Mouse (Mus musculus): ENCODE results near the gene Sirpa.

Sirpa gene

GRCm38 (mm10) chr2:129606269-129606668, 13.6 kb downstream of the Sirpa start:
- DNase-seq (ENCODE audit: low spot score in 2 of 2), result peak in 1 of 2 experiments; percentile 60

GRCm38 (mm10) chr2:129606899-129607298, 14.3 kb downstream of the Sirpa start:
- DNase-seq (ENCODE audit: low spot score in 2 of 2), result no peak

GRCm38 (mm10) chr2:129613971-129614370, 21.3 kb downstream of the Sirpa start:
- DNase-seq (ENCODE audit: low spot score in 2 of 2), result no peak

- no peak for DNase-seq (ENCODE audit: low spot score in 2 of 2)
These were observed 22.0 kb downstream of the Sirpa start for GRCm38 (mm10) chr2:129614482-129615185.

GRCm38 (mm10) chr2:129620148-129620547, 27.5 kb downstream of the Sirpa start:
- DNase-seq (ENCODE audit: low spot score in 2 of 2), result no peak

- DNase-seq (ENCODE audit: low spot score in 2 of 2), result no peak
These were observed 28.2 kb downstream of the Sirpa start for GRCm38 (mm10) chr2:129620881-129621280.

- DNase-seq (ENCODE audit: low spot score in 2 of 2), result no peak
These were observed 29.2 kb downstream of the Sirpa start for GRCm38 (mm10) chr2:129621654-129622490.

- DNase-seq (ENCODE audit: low spot score in 2 of 2), result no peak
These were observed 30.3 kb downstream of the Sirpa start for GRCm38 (mm10) chr2:129622918-129623317.

GRCm38 (mm10) chr2:129623771-129624170, 31.1 kb downstream of the Sirpa start:
- no peak for DNase-seq (ENCODE audit: low spot score in 2 of 2)

- DNase-seq (ENCODE audit: low spot score in 2 of 2), result no peak
These were observed 31.7 kb downstream of the Sirpa start for GRCm38 (mm10) chr2:129624246-129624918.

GRCm38 (mm10) chr2:129624956-129625355, 32.3 kb downstream of the Sirpa start:
- no peak for DNase-seq (ENCODE audit: low spot score in 2 of 2)

GRCm38 (mm10) chr2:129625845-129626244, 33.2 kb downstream of the Sirpa start:
- no peak for DNase-seq (ENCODE audit: low spot score in 2 of 2)

GRCm38 (mm10) chr2:129626621-129627061, 34.0 kb downstream of the Sirpa start:
- no peak for DNase-seq (ENCODE audit: low spot score in 2 of 2)

- DNase-seq (ENCODE audit: low spot score in 2 of 2), result no peak
These were observed 34.5 kb downstream of the Sirpa start for GRCm38 (mm10) chr2:129627133-129627532.

- DNase-seq (ENCODE audit: low spot score in 2 of 2), result no peak
These were observed 35.2 kb downstream of the Sirpa start for GRCm38 (mm10) chr2:129627811-129628210.

GRCm38 (mm10) chr2:129628456-129629185, 36.0 kb downstream of the Sirpa start:
- DNase-seq (ENCODE audit: low spot score in 2 of 2), result no peak

- DNase-seq (ENCODE audit: low spot score in 2 of 2), result no peak
These were observed 37.3 kb downstream of the Sirpa start for GRCm38 (mm10) chr2:129629786-129630531.

GRCm38 (mm10) chr2:129630532-129630886, 37.9 kb downstream of the Sirpa start:
- no peak for DNase-seq (ENCODE audit: low spot score in 2 of 2)

- DNase-seq (ENCODE audit: low spot score in 2 of 2), result no peak
These were observed 38.5 kb downstream of the Sirpa start for GRCm38 (mm10) chr2:129630978-129631660.

- no peak for DNase-seq (ENCODE audit: low spot score in 2 of 2)
These were observed 39.7 kb downstream of the Sirpa start for GRCm38 (mm10) chr2:129632324-129632723.

All from heart, adult 9 months (tissue).